Mouse (Mus musculus) cerebellum, postnatal 25 days (tissue): ENCODE measurements around the gene Sult6b2.

Experiments
- DNase-seq, 2 experiments: peaks; one replicate each; pipeline ENCODE4 v3.0.0; 2021; ENCODE audit warnings: mixed read lengths in 2 of 2

Sult6b2 gene

DNA sequence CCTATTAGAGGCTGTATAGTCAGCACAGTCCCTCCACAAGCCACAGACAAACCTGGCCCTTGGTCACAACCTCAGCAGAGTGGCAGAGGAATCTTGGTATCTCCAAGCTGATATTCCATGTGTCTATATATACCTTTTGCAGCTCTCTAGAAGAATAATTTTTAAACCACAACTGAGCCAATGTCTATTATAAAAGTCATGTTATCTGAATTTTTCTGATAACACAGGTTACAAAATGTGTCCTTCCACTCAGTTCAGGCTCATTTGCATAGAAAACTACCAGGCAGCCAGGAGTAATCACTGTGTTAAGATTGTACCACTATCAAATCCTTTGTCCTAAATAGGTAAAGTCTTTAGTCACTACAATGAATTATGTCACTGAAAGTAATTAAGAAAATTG is at the start of gene Sult6b2:
Gene Sult6b2 (minus strand): TSS at position 101 of the 400 bp plus-strand sequence.
- no peak for DNase-seq

DNA sequence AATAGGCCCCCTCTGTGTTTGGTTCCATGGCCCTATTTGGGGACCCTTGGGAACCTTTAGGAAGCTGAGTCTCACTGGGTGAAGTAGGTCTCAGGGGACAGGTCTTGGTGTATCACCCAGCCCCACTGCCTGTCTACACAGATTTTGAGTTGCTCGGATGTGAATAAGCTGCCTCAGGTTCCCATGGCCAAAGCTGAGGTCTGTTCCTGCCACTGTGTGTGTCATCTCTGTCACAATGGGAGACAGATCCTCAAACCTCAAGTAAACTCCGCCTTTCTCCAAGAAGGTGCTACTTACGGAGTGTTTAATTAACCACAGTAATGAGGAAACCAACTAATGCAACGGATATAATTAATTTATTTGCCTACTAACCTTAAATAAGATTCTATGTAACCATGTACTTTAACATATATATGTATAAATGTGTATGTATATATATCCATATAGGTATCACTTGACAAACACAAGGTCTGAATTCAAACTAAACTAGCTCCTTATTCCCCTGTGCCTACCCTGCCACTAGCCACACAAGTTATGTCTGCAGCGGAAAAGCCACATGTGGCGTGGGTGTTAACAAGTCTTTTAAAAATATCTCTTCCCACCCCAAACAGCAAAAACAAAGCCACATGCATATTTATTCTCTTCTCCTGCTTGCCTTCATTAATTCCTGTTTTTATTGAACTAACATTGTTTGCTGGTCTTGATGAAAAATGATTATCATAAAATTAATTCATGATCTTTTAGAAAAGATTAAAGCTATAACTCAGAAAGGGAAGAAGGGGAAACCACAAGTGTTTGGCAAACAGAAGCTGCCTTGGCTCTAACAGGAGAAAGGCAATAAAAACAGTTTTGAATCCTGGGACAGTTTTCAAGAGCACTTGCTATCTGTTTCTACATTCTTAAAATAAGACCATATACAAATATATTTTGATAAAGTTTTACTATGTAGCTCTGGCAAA is 48.4 kb upstream of the Sult6b2 start:
- no peak for DNase-seq

DNA sequence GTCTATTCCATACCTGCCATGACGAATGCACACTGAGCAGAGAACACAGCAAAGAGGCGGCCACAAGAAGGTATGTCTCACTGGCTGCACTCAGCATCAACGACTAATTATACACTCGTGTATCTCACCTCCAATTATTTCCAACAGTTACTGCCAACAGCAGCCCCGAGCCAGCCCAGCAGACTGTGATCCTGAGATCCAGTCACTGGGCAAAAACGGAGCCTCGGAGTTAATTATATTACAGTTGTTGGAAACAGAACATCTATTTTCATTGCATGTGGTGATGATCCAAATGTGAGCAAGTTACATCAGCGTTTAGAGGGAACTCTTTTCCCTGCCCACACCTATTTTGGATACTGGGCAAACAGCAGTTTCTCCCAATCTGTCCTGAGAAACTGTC is 46.1 kb upstream of the Sult6b2 start:
- DNase-seq: peak in 1 of 2 experiments; percentile 33

DNA sequence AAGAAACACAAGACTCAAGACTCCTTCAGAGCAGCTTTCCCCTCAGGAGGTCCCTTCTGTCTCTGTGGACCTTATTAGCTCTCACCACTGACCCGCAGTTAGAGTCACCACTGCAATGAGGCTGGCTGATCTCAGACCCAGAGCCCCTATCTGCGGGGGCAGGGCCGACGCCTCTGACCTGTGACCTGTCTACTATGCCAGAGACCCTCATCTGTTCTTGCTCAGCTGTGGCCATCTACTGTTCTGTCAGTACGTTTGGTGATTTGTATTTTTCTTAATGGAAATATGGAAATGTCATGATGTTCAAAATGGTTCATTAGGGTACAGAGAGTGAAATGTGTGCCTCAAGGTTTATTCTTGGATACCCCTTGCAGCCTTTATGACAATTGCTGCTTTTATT is 45.0 kb upstream of the Sult6b2 start:
- DNase-seq: no peak

DNA sequence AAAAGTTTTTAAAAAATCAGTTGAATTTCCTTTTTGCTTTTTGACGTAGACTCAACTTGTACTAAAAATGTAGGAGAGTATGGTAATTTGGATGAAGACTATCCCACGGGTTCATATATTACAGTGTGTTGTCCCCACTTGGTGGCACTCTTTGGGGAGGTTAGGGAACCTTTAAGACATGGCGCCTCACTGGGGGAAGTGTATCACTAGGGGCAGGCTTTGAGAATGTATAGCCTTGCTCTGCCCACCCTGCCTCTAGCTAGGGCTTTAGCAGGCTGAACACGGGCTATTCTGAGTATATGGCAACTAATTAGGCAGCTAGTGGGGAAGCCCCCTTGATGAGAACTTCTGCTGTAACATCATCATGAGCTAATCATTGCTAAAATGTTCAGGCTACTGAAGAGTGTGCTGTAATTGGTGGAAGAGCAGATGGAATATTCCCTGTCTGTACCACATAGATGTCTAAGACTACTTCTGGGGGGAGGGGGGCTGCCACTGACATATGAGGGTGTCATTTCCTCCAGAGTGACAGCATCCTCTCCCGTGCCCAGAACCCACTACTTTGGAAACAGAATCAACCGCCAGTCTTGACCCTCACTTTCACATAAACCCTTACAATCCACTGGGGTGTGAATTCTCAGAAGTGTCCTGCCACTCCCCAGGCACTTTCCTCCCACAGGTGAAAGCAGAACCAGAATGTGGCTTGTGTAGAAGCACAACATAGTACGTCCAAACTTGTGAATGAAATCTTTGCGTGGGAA is 43.8 kb upstream of the Sult6b2 start:
- no peak for DNase-seq

DNA sequence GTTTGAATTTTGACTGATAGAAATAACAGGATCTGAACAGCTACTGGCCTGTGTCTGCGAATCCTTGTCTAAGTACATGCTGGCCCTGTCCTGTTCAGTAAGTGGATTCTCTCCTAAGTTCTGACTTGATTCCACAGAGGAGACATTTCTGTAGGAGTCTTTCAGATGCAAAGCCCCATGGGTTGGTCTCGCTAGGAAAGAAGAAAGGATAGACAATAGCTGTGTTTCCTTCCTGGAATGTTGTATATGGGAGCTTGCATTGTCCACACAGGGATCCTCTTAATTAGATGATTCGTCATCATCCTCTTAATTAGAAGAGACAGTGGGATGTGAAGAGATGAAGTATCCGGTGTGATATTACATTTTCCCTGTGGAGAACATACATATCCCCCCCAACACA is 42.6 kb upstream of the Sult6b2 start:
- DNase-seq: no peak

DNA sequence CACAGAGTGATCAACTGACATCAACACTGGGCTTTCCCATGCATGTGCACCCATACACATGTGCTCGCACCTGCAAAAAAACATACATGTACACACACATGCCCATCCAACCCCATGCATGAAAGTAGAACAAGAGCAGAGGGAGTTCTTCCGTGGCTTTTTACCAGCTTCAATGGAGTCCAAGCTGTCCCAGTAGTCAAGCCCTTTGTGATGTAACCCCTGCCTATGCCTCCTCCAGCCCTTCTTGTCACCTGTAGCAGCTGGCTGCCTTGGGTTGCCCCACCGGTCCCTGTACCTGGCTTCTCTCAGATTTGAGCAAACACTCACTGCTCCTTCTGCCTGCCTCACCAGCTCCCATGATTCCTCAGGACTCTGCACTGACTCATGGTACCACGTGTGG is 40.8 kb upstream of the Sult6b2 start:
- DNase-seq: peak in 1 of 2 experiments; percentile 2

DNA sequence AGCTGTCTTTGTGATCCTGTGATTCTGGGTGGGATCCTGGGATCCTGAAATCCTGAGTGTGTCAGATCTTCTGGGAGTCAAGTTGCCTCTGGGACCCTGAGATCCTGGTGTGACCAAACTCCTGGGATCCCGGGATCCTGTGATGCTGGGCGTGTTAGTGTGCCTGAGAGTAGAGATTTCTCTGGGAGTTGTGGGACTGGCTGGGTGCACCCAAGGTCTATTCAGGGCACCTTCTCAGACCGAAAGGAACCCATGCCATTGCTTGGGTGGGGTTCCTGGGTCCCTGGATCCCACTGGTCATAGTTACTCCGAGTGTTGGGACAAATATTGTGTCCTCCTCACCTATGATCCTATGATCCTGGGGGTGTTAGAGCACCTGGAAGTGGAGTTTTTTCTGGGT is 39.8 kb upstream of the Sult6b2 start:
- DNase-seq: peak in 1 of 2 experiments; percentile 3

DNA sequence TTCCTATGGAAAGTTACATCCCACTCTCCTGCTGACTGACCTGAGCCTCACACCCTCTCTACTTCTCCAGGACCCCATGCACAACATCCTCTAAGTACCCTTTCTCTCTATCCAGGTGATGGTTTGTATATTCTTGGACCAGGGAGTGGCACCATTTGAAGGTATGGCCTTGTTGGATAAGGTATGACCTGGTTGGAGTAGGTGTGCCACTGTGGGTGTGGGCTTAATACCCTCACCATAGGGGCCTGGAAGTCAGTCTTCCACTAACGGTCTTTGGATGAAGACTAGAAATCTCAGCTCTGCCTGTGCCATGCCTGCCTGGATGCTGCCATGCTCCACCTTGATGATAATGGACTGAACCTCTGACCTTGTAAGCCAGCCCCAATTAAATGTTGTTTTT is 34.2 kb upstream of the Sult6b2 start:
- DNase-seq: peak in 1 of 2 experiments; percentile 2

DNA sequence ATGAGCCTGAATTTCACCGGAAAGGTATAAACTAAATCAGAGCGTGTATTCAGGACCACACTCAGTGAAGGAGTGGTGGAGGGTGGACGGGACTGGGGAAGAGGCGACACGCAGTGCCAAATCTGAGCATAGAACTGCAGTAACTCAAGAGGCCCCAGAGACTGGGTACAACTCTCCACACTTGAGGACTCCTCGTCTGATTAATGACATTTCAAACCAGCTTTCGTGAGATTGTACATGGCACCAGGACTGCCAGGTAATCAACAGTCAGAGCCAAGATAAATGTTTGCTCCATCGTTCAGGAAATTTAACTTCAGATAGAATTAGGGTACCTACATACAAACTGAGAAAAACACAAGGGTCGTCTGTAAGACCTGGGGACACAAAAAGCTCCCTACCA is 33.0 kb upstream of the Sult6b2 start:
- DNase-seq: no peak

DNA sequence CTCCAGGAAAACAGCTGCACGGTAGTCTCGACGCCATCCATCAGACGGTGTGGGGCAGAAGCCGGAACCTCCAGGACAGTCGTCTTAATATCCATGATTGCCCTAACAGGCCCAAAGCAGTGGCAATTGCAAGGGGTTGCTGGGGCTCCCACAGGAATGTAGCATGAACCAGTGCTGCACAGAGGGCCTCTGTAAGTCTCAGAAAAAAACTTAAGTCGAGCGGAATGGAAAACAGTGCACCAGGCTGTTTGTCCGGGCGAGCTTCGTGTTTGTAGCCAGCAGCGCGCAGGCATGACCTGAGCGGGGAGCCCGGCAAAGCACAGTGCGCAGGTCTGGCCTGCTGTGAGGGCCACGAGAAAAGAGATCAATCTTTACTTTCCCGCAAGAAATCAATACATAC is 31.4 kb upstream of the Sult6b2 start:
- peak in 1 of 2 experiments; percentile 10 for DNase-seq

DNA sequence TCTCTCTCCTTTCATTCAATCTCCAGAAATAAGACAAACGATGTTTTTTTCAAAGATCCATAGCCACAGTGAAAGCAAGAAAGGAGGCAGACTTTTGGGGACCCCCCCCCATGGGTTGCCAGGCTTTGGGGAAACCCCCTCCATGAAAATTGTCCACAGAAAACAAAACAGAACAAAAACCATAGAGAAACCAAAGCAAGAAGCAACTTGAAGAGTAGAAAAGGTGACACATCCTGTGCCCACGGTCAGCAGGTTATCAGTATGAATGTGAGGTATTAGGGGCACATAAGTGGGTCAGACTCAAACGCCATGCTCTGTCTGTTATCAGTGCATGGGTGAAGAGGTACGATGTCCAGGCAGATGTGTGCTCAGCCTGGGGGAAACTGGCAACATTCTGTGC is 30.6 kb upstream of the Sult6b2 start:
- DNase-seq: peak in 1 of 2 experiments; percentile 2

DNA sequence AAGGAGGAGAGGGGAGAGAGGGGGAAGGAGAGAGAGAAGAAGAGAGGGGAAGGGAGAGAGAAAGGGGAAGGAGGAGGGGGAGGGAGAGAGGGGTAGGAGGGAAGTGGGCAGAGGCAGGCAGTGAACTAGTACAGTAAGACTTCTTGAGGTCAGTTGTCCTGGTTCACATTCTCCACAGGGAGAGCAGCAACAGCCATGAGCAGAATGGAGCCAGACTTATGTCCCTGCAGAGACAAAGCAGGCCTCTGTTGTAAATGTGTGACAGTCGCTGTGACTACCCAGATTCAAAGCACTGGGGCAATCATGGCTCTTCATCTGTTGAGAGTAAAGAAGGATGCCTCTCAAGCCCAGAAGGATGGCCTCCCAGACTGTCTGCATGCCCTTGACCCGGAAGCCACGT is 27.4 kb upstream of the Sult6b2 start:
- DNase-seq: no peak

DNA sequence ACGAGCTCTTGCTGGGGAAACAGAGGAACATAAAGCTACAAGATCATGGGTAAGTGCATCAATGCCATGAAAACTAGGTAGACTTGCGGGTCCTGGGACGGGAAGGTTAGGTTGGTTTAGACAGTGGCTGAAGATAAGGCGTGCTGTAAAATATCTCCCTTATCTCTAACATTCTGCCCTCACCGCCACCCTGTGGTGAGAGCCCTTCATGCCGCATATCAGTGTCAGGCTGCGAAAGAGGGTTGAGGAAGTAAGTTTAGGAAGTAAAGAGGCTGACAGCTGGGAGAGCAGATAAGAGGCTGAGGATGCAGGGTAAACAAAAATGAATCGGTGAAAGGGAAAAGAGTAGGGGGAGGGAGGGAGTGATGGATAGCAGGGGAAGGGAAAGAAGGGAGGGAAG is 26.9 kb upstream of the Sult6b2 start:
- no peak for DNase-seq

DNA sequence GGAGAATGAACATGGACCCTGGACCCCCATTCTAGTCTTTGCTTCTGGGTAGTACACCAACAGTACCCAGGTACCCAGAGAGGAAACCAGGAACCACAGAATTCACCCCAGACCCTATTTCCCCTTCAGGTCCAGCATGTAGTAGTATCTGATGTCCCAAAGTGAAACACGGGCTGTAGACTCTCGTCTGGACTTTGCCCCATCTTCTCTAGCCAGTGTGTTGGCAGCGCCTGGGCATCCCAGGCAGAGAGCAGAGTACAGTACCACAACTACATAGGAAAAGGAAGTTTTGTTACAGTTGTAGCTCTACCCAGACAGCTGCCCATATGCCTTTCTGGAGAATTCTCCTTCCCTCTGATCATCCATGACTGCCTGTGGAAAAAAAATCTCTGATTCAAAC is 25.9 kb upstream of the Sult6b2 start:
- DNase-seq: no peak

DNA sequence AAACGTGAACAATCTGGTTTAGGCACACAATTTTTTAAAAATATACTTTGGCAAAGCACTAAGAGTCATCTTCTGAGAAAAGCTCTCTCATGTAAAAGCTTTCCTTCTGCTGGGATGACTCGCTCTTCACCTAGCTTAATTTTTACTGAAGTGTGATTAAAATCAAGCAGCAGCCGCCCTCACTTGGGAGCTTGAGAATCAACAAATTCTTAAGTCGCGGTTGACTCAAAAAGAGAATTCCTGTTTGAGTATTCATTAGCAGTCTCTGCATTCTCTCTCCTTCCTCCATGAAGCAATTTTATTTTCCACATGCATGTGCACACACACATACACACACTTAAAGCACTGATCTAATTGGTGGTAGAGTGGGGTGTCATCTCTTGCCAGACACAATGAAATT is 21.1 kb upstream of the Sult6b2 start:
- DNase-seq: no peak

DNA sequence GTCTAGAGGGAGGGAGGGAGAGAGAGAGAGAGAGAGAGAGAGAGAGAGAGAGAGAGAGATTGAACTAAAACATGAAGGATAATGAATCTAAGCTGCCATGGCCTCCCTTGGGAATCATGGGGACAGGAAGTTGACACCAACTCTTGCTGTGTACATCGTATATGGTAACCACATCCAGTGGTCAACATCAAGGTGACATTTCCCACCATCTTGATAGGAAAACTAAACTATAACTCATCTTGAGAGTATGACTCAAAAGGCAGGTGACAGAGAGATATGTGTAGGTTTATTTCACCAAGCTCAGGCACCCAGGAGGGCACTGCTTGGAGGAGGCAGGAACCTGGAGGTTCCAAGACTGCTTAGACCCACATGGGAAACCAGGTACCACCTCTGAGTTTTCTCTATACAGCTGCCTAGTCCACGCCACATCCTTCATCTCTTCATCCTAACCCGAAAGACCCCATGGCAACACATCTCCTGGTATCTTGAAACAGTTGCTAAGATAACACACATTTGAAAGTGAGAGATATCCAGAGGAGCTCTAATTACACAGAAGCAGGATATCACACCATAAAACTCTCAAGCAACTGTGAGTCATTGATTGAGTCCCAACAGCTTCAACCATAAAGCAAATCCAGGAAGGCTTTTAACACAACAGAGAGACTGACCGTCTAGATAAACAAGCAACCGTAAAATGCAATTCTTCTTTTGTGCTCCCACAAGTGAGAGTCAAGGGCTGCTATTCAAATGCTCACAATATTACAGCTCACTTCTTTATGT is 18.9 kb upstream of the Sult6b2 start:
- no peak for DNase-seq

DNA sequence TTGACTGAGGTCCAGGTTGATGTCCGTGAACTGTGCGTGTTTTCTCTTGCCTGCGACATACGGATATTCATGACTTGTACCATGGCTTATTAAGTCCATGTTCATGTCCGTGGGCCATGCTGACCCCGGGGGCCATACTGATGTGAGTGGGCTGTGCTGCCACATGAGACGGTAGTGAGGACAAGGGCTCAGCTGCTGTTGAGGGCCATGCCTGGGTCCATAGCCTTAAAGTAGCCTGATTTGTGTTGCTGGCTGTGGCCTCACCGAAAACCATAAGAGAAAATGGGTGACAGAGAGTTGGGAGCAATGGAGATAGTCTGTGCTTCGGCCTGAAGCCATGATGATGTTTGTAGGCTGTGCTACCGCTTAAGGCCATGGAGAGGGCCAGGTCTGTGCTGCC is 14.0 kb upstream of the Sult6b2 start:
- DNase-seq: no peak

DNA sequence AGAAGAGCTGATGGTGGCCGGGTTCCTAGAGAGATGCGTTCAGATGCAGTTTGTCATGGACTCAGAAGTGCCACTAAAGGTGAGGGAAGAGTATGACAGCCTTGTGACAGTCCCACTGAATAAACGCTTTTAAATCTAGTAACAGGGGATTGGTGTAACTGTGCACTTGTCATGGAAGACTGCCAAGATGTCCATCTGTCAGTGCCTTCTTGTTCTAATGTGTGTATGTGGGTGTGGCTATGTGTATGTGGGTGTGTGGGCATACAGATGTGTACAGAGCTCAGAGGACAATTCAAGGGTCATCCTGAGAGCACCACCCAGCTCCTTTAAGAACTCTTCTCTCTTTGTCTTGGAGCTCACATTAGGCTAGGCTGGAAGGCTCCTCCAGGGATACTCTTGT is 11.2 kb upstream of the Sult6b2 start:
- DNase-seq: no peak

DNA sequence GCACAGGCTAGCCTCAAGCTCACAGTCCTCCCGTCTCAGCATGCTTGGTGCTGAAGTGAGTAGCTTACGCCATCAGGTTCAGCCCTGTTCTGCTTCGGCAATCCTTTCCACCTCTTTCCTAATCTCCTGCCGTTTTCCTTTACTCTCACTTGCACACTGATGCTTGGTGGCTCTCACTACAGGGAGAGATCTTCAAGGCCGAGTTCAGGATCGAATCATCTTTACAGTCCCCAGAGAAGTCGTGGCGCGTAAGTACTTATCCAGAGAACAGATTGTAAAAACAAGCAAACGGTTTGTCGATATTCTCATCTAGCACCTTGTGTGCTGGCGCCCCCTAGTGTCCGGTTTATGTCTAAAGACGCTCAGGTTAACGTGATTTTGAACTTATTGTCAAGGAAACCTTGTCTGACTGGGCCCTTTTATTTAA is 10.2 kb upstream of the Sult6b2 start:
- peak; percentile 85 to 94 for DNase-seq

DNA sequence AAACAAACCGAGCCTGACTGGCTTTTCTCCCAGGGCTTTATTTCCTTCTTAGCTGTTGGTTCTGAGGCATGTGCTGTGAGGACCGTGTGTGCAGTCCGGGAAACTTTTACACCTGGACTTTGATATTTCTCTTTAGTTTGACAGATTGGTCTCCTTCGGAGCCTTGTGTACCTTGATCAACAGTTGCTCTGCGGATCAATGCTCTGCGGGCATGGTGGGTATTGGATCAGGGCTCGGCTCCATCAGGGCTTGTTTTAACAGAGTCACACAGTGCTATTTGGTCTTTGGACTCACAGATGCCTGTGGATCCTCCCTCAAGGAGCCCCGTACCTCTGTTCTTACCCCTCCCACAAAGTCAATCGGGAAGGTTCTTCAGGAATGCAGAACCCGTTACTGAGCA is 9.7 kb upstream of the Sult6b2 start:
- no peak for DNase-seq

DNA sequence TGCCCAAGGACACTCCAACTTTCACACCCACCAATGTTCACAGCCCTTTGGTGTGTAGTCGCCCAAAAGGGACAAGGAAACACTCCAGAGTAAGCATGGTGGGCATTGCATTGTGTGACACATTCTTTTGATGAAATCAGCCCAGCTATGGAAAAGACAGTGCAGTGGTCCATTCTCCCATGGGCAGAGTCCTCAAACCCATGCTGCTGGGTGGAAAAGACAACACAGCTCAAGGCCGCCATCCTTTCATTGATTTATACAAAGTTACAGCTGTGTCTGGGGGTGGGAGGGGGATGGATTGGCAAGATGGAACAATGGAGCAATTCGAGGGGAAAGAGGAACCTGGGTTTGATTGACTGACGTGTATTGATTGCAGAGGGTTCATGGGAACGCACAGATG is 8.7 kb upstream of the Sult6b2 start:
- DNase-seq: no peak

DNA sequence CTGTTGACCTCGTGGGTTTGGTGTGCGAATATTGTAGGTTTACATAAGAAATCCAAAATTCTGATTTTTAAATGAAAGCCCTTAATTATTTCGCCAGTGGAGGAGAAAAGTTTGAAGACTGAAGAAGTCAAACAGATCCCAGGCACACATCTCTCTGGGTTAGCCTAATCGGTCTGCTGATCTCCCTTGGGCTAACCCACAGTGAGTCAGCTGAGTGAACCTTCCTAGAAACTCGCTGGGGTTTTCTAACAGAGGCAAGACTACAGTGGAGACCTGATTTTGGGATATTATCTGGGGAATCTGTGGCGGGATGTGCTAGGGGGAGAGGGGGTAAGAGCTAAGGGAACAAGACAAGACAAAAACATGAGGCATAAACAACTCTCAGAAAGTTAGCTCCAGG is 5.9 kb upstream of the Sult6b2 start:
- DNase-seq: no peak
